Mouse (Mus musculus) gastrocnemius, postnatal 10 days (tissue): ENCODE results near the gene Rsl24d1. TPM values are rescaled to one million over a fixed set of nuclear protein-coding genes. Genes with fewer than 3 reads are reported as not detected.
"Not testable (repeated sequence)": the region's sequence is repeated elsewhere in the genome, so short reads cannot be mapped to it uniquely, and the experiment has no call there.

ENCODE experiments used
- DNase-seq: peaks from one replicate; pipeline ENCODE4 v3.0.0; 2021; ENCODE audit warnings: mixed read lengths
- long read RNA-seq, 2 experiments: library from polyadenylated mRNA; stranded (forward); transcript quantifications; one replicate each; pipeline ENCODE4 v2.0.0; 2021
- total RNA-seq, 2 experiments: library from RNA; stranded (reverse); gene quantifications; 2 replicates each; pipeline ENCODE4 v1.2.3; 2021

Rsl24d1 gene
- 10 to 100 TPM; 42.0 to 43.2 TPM for total RNA-seq
- long read RNA-seq, experiment 1, transcript Rsl24d1-201 (6 exons, 1,543 nt) = major isoform, 30 of 32 reads
- long read RNA-seq, experiment 1, partial matches to known transcripts = 0 of 32 reads
- long read RNA-seq, experiment 1, other reads (novel, unspliced or antisense) = 2 of 32 reads
- long read RNA-seq, experiment 2, transcript Rsl24d1-201 (6 exons, 1,543 nt) = major isoform, 32 of 34 reads
- long read RNA-seq, experiment 2, partial matches to known transcripts = 0 of 34 reads
- long read RNA-seq, experiment 2, other reads (novel, unspliced or antisense) = 1 of 34 reads

DNA sequence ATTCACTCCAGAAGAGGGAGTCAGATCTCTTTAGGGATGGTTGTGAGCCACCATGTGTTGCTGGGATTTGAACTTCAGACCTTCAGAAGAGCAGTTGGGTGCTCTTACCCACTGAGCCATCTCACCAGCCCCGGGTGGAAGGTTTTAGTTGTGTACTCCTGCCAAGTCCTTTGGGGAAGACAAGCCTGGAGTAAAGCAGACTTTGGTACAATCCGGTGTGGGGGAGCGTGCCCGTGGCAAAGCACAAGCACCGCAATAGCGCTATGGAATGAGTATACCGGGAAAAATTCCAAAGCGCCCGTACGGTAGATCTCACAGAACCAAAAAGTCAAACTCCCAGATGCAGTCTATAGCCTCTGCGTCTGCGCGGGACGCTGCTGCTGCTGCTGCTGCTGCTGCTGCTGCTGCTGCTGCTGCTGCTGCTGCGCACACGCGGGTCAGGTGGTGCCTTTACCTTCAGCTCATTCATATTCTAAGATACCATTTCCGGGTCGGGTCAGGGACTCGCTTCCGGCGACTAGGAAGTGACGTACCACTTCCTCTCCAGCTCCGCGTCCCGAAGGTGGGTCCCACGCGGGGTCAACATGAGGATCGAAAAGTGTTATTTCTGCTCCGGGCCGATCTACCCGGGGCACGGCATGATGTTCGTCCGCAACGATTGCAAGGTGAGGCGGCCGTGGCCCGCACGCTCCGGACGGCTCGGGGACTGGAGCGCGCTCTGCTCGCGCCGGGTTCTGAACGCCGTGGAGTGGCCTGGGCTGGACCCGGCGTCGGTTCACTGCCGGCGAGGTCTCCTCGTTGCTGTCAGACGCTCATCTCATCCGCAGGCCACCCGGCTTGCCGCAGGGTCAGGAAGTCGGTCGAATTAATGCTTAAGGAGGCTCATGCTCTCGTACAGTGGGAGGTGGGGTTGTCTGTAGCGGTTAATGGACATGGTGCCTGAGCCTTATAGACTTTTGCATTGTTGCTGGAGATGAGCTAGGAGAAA, at the start of gene Rsl24d1:
TSS of gene Rsl24d1 (plus strand) at position 508 of the 988 bp plus-strand sequence.
- DNase-seq = peak; percentile 66

DNA sequence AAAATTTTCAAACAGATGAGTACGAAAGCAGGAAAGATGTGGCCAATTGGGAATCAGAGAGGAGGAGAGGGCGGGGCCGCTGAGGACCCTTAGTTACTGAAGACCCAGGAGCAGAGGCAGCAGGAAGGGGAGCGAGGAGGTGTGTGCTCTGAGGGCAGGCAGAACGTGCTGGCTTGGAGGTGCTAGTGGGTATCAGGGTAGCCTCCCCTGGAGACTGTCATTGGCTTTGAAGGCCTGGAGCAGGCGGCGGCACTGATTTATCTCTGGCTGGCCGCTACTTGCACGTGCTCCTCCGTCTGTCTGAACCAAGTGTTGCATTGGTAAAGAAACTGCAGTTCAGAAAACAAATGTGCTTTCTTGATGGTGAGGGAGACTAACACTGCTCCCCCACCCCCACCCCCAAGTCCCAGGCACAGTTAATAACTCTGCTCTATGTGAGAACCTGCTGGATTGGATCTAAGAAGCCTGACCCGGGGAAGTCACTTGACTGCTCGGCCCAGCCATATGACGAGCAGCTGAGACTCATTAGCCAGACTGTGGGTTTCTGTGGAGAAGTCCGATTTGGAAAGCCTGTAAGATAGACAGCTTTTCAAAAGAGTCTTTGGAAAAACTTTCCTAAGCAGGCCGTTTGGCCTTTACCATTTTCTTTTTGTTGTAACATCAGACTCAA, 49.5 kb upstream of the Rsl24d1 start:
- no peak for DNase-seq

DNA sequence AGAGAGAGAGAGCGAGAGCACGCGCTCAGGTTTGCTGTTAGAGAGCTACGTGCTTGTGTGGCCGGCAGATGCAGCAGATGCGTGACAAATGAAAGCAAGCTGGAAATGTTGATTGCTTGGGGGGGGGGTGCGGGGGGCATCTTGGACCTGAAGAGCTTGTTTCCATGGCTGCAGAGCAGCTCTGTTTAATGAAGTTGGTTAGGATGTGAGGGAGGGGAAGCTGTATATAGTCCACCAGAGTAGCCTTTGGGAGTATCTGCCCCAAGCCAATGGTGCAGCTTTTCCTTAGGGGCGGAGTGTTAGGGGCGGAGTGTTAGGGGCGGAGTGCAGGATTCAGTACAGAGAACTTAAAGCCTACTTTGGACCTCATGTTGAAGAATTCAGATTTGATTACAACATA, 46.1 kb upstream of the Rsl24d1 start:
- no peak for DNase-seq

DNA sequence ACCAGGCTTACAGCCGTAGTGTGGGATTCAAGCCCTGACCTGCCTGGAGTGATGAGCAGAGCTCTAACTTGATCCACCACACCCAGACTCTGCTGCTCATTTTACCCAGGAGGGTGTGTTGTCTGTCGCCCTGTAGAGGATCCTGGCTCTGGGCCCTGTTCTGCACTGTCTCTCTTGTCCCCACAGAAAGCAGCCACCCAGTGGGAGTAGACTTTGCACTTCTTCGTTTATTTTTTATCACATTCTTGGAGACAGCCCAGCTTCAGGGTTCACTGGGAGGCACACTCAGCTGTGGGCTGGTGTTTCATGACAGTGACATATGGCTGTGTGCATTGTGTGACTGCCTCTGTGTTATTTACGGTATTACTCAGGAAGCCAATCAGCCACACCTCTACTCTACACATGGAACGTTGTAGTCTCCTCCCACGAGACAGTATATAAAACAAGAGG, 45.0 kb upstream of the Rsl24d1 start:
- no peak for DNase-seq

DNA sequence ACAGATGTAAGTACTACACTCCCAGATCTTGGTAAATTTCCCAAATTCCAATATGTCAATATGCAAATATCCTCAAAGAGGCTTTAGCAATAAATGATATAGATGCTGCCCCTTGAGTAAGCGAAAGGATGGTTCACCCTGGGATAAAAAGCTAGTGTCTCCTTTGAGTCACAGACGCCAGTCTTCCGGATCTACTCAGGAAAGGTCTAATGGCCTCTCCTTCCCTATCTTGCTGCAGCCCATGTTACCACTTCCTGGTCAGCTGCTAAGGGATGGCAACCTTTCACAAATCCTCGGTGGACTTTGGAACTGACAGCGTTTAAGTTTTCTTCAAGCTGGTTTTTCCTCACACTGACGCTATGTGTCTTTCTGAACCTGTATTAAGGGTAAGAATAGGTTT, 44.5 kb upstream of the Rsl24d1 start:
- DNase-seq = no peak

DNA sequence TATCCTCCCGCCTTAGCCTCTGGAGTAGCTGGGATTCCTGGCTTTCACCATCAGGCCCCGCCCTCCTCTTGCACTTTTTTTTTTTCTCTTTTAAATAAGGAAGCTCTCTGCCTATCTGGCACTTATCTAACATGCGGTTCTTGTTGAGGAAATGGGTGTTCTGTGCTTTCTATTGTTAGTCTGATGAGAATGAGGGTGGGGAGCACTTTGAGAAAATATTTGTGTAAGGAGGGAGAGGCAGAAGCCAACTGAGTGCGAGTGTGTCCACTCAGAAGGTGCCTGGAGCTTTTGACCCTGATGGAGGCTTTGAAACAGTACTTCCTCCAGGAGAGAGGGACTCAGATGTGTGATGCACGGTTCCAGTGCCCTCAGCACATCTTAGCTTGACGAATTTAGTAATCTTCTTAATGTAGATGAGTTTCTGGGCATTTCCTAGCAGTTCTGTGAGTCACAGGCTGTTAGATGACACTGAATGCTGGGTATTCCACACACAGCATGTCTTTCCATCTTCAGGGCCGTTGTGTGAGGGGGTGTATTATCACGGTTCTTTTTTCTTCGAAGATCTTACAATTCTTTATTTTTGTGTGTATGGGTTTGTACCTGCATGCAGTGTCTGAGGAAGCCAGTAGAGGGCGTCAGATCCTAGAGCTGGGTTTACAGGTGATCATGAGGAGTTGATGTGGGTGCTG, 42.1 kb upstream of the Rsl24d1 start:
- no peak for DNase-seq

DNA sequence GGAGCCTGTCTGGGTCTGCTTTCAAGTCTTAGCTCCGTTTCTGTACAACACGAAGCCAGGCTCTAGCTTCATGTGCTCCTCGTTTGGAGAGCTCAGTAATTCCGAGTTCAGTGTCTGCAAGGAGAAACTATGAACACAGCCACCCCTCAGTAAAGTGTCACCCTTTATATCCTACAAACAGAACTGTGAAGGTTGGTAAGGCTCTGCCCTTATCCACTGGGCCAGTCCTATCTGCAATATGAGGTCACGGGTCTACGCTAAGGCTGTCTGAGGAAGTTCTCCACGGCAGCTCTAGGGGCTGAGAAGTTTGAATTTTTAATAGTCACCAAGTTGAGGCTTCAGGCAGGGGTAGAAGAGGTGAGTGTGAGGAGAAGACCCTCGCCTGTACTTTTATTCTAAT, 40.8 kb upstream of the Rsl24d1 start:
- DNase-seq = no peak

DNA sequence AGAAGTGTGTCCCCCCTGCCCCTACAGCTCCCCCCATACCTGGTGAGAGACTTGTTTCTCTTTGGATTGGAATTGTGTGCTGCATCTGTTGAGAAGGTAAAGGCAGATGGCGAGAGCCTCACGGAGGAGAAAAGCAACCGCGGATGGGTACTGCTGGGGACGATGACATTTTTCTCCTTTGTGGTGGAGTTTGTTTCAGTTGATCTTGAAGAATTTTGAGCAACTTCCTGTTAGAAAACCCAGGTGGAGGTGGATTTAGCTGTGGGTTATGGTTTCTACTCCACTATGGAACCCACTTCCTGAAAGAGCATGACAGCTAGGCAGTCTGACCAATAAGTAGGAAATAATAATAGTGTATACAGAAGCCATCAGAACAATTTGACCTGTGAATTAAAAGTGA, 40.1 kb upstream of the Rsl24d1 start:
- no peak for DNase-seq

GRCm38 (mm10) chr9:73079349-73079748, 33.9 kb upstream of the Rsl24d1 start:
- DNase-seq = not testable (repeated sequence)

GRCm38 (mm10) chr9:73079801-73080325, 33.4 kb upstream of the Rsl24d1 start:
- DNase-seq = no peak

- DNase-seq = no peak
Observed at GRCm38 (mm10) chr9:73082291-73083000, 30.8 kb upstream of the Rsl24d1 start.

- no peak for DNase-seq
Observed at GRCm38 (mm10) chr9:73083956-73084355, 29.3 kb upstream of the Rsl24d1 start.

DNA sequence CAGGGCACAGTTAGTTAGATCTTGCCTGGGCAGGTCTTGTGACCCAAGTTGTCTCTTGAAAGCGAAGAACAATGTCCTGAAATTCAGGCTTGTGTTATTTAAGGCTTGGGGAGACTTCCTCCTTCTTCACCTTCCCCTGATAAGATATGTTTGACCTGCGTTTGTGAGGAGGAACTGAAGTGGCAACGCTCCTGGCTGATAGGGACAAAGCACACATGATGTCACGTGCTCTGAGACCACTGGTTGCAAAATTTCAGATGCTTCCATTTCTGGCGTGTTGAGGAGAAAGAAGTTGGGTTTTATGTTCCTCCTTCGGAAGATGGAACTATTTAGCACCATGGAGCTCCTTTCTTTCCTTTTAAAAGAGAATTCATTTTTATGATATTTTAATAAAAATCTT, 27.4 kb upstream of the Rsl24d1 start:
- DNase-seq = no peak

DNA sequence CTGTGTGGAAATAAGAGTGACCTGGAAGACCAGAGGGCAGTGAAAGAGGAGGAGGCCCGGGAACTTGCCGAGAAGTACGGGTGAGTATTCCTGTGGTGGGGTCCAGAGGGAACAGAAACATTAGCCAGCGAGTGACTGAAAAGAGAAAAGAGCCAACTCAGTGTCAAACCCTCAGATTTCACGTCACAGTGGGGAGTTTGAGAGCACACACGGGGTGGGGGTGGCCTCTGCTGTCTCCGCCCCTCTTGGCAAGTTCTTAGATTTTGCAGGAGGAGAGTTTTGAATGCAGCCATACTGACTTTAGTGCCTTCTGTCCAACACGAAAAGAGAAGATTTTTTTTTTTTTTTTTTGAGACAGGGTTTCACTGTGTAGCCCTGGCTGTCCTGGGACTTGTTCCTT, 26.1 kb upstream of the Rsl24d1 start:
- no peak for DNase-seq

- DNase-seq = no peak
Observed at GRCm38 (mm10) chr9:73087581-73087980, 25.6 kb upstream of the Rsl24d1 start.

GRCm38 (mm10) chr9:73089222-73089920, 23.9 kb upstream of the Rsl24d1 start:
- DNase-seq = no peak

GRCm38 (mm10) chr9:73090121-73090520, 23.1 kb upstream of the Rsl24d1 start:
- no peak for DNase-seq

GRCm38 (mm10) chr9:73091747-73092146, 21.5 kb upstream of the Rsl24d1 start:
- DNase-seq = no peak

GRCm38 (mm10) chr9:73094580-73094979, 18.6 kb upstream of the Rsl24d1 start:
- no peak for DNase-seq

DNA sequence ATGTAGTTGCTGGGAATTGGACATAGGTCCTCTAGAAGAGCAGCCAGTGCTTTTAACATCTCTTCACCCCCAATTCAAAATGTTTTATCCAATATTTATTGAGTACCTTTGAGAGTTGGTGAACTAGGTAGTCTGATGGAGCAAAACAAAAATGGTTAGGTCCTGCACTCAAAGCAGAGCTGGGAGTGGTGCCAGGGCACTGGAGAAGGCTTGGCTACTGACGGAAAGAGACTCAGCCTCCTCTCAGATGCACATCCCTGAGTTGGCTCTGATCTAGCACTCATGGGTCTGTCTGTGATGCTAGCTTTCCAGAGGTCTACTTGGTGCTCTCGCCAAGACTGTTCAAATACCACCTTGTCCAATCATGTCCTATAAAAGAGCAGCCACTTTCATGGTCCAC, 15.3 kb upstream of the Rsl24d1 start:
- DNase-seq = no peak
